Mouse (Mus musculus): ENCODE measurements at regions not wholly inside any gene's neighbourhood (a gene's known extent, or its start where the extent isn't known, plus 50 kb on each side); places are given as distances from the start of the nearest gene placed in this dataset.

DNA sequence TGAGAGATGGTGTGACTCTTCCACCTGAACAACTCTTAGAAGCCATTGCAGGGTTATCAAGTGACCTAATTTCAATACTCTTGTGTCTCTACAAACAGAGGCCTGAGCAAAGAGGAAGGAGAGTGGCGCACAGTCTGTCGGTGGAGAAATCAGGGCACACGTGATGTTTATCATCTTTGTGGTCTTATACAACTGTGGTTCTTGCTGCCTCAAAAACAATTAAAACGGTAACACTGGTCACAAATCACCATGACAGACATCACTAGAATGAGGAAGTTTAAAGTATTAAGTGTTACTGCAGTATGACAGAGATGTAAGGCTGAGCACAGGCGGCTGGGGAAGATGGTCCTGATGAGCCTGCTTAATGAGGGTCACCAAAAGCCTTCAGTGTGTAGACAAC lies 73.6 kb downstream of the Sdc1 start:
- POLR2A ChIA-PET: interaction anchor here in 1 of 4 experiments (0.8 to 1.5 kb wide), 2 partner anchors 10 to 54 kb away, joined by 3 to 4 read pairs; no protein-coding TSS in a partner anchor

GRCm38 (mm10) chr12:8845443-8845842 lies 74.3 kb downstream of the Sdc1 start:
- ChIA-PET POLR2A (interaction anchor here in 1 of 4 experiments (1.5 kb wide), 1 partner anchor 9 kb away, joined by 4 read pairs; no protein-coding TSS in a partner anchor), CTCF (interaction anchor here in 2 of 4 experiments (0.7 kb wide), 2 partner anchors 85 to 347 kb away, joined by 3 to 4 read pairs; no protein-coding TSS in a partner anchor)

More for the DNA sequence above, 73.6 kb downstream of the Sdc1 start:
- CTCF ChIA-PET: no interaction called here

DNA sequence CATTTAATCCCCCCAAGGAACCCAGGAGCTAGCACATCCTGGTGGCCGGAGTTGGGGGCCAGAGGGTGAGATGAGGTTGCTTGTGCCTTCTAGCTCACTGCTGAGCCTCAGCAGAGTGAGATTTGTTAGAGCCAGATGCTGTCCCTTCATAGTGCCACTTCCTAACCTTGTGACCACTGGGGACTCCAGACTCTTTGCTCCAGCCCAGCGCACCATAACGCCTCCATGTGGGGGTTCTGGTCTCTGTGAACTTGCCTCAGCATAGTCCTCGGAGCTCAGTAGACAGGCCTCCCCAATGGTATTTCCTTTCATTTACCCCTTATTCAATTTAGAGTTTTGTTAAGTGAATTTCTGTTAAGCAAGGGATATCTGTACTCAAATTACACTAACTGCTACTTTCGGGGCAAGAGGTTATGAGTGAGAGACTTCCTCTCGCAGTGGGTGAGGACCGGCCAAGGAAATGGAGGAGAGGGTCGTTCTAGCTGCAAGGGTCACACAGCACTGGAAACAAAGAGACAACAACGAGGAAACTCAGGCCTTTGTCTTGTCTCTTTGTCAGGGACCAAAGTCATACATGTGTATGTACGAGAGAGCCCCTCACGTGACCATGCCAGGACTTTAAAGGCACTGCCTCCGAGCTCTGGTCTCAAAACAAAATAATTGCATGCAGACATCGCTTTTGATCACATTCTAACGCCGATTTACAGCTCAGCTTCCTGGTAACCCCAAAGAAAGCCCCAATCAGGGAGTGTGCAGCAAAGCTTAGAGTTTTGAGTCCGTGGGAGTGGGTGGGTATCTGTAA lies 74.8 kb upstream of the Laptm4a start:
- CTCF ChIA-PET: interaction anchor here in 3 of 4 experiments (0.5 to 1.1 kb wide), 3 partner anchors 11 to 76 kb away, joined by 3 to 4 read pairs (median 4); no protein-coding TSS in a partner anchor

DNA sequence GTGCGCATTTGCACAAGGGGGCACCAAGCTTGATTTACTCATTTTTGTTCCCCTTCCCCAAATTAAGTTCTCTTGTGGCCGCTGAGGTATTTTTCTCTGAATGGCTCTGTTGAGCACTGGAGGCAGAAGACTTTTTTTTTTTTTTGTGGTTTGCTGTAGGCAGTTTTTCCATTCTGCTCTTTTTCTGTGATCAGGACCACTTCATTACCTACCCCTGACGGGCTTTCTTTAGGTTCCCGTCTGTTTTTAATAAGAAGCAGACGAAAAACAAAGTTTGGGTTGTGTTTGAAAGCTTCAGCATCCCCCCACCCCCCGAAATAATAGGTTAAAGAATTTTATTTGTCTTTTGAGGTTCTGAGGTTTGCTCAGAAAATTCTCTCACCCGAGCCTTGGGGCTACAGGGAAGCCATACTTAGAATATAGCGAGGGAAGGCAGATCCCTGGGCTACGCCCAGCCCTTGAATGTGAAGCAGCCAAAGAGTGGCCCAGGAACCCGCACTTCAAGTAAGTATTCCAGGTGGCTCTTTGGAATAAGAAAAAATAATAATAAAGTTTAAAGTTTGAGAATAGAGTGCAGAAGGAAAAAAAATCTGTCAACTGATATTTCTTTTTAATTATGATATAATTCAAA lies 74.1 kb upstream of the Laptm4a start:
- CTCF ChIA-PET: interaction anchor here in 3 of 4 experiments (0.5 to 1.1 kb wide), 3 partner anchors 11 to 77 kb away, joined by 3 to 4 read pairs (median 4); no protein-coding TSS in a partner anchor

More for the DNA sequence above, 74.8 kb upstream of the Laptm4a start:
- POLR2A ChIA-PET: interaction anchor here in 3 of 4 experiments (0.9 to 1.1 kb wide), 4 partner anchors 10 to 23 kb away, joined by 3 to 4 read pairs (median 3); no protein-coding TSS in a partner anchor

GRCm38 (mm10) chr12:8847858-8848383 lies 73.5 kb upstream of the Laptm4a start:
- POLR2A ChIA-PET: interaction anchor here in 1 of 4 experiments (1.1 kb wide), 1 partner anchor 8 kb away, joined by 3 read pairs; no protein-coding TSS in a partner anchor
- CTCF ChIA-PET: no interaction called here

More for the DNA sequence above, 74.1 kb upstream of the Laptm4a start:
- POLR2A ChIA-PET: interaction anchor here in 2 of 4 experiments (1.1 kb wide), 2 partner anchors 9 to 11 kb away, joined by 3 to 4 read pairs; no protein-coding TSS in a partner anchor

DNA sequence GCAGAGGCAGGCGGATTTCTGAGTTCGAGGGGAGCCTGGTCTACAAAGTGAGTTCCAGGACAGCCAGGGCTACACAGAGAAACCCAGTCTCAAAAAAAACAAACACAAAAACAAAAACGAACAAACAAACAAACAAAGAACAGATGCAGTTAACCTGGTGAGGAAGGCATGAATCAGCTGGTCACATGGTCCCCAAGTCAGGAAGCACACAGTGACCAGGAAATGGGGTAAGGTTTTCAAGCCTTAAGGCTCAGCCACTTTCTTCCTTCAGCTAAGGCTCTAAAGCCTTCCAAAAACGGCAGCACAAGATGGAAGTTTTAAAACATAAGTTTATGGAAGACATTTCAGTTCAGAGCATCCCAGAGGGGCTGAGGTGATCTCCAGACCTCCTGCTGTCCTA lies 67.6 kb upstream of the Laptm4a start:
- CTCF ChIA-PET: no interaction called here
- POLR2A ChIA-PET: interaction anchor here in 1 of 4 experiments (0.9 to 1.8 kb wide), 2 partner anchors 9 to 15 kb away, joined by 4 to 5 read pairs; no protein-coding TSS in a partner anchor

DNA sequence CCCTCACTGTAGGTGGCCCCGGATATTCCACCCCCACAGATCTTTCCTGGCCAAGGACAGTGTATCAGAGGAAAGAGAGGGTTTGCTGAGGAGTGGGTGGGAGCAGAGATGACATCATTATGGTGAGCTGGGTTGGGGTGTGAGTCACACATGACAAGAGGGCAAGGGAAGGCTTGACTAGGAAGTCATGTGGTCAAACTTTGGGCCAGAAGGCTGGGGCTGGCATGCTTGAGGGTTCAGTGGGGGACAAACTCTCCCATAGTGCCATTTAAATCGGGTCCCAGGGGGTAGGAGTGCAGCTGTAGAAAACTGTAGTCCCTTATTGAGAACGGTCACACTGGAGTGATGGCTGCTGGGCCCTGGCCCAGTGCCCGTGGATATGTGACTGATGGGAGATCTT lies 67.1 kb upstream of the Laptm4a start:
- ChIA-PET POLR2A (interaction anchor here in 1 of 4 experiments (0.9 to 1.8 kb wide), 2 partner anchors 10 to 14 kb away, joined by 4 to 5 read pairs; no protein-coding TSS in a partner anchor), CTCF (interaction anchor here in 1 of 4 experiments (0.7 kb wide), 1 partner anchor 591 kb away, joined by 8 read pairs; no protein-coding TSS in a partner anchor)

- ChIA-PET CTCF (interaction anchor here in 1 of 4 experiments (0.7 kb wide), 1 partner anchor 590 kb away, joined by 8 read pairs; no protein-coding TSS in a partner anchor), POLR2A (interaction anchor here in 1 of 4 experiments (0.9 to 1.8 kb wide), 2 partner anchors 10 to 13 kb away, joined by 4 to 5 read pairs; no protein-coding TSS in a partner anchor)
Measured at GRCm38 (mm10) chr12:8855119-8855518, 66.3 kb upstream of the Laptm4a start.

DNA sequence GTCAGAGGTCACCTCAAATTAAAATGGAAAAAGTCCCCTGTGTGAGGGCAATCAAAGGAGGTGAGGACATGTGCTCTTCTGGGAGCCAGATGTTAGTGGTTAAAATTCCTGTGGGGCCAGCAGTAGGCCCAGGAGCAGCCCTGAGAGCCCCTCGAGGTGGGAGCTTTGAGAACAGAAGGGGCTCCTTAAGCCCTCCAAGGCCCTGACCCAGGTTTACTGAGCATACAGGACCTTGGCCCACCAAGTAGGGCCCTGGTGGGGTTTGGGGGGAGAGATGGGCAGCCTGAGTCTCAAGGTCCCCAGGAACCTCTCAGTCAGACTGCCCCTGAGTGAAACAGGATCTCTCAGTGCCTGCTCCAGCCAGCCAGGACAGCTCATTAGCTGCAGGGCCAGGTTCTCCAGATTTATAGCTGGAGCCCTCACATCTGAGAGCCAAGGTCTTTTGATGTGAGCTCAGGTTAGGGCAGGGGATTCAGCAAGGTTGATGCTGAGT lies 65.4 kb upstream of the Laptm4a start:
- CTCF ChIA-PET: interaction anchor here in 2 of 4 experiments (0.7 to 1.5 kb wide), 3 partner anchors 12 to 85 kb away, joined by 3 to 4 read pairs (median 4); partner anchors contain the start of gene Sdc1 (in 1 of the 2)
- POLR2A ChIA-PET: interaction anchor here in 2 of 4 experiments (0.9 to 2.2 kb wide), 4 partner anchors 9 to 356 kb away, joined by 3 to 6 read pairs (median 4); partner anchors contain the start of genes Rhob (in 1 of the 2) and Sdc1 (in 1 of the 2)

GRCm38 (mm10) chr12:8857308-8857707 lies 64.2 kb upstream of the Laptm4a start:
- ChIA-PET CTCF (interaction anchor here in 1 of 4 experiments (1.2 to 1.5 kb wide), 3 partner anchors 10 to 83 kb away, joined by 3 to 4 read pairs (median 4); no protein-coding TSS in a partner anchor), POLR2A (interaction anchor here in 3 of 4 experiments (0.9 to 2.2 kb wide), 7 partner anchors 11 to 357 kb away, joined by 3 to 11 read pairs (median 4); partner anchors contain the start of genes Rhob (in 1 of the 3) and Sdc1 (in 1 of the 3))

- ChIA-PET POLR2A (interaction anchor here in 3 of 4 experiments (0.6 to 2.2 kb wide), 7 partner anchors 10 to 172 kb away, joined by 3 to 11 read pairs (median 4); no protein-coding TSS in a partner anchor), CTCF (interaction anchor here in 1 of 4 experiments (0.5 kb wide), 1 partner anchor 96 kb away, joined by 3 read pairs; no protein-coding TSS in a partner anchor)
Measured at GRCm38 (mm10) chr12:8858748-8859147, 62.7 kb upstream of the Laptm4a start.

- ChIA-PET CTCF (no interaction called here), POLR2A (interaction anchor here in 3 of 4 experiments (0.6 to 2.2 kb wide), 5 partner anchors 9 to 171 kb away, joined by 3 to 11 read pairs (median 4); no protein-coding TSS in a partner anchor)
Measured at GRCm38 (mm10) chr12:8859588-8859987, 61.9 kb upstream of the Laptm4a start.

DNA sequence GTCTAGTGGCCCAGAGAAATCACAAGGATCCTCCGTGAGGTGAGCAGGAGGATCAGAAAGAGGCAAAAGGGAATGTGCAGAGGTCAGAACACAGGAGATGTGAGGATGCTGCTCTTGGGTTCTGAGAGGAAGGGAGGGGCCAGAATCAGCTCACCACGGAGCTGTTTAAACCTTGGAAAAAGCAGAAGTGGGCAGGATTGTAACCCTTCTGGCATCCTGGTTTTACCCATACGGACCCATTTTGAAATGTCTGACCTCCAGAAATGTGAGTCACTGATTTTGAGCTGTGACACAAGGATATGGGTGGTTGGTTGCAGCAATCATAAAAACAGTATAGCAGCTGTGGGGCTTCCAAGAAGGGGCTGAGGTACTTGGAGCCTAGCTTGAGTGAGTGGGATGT lies 56.6 kb upstream of the Laptm4a start:
- POLR2A ChIA-PET: interaction anchor here in 3 of 4 experiments (0.6 to 1.6 kb wide), 3 partner anchors 14 to 92 kb away, joined by 3 read pairs; no protein-coding TSS in a partner anchor
- CTCF ChIA-PET: interaction anchor here in 2 of 4 experiments (0.7 to 0.8 kb wide), 2 partner anchors 16 to 94 kb away, joined by 3 read pairs; partner anchors contain the start of gene Sdc1 (in 1 of the 2)

GRCm38 (mm10) chr12:8865250-8865649 lies 56.2 kb upstream of the Laptm4a start:
- ChIA-PET POLR2A (interaction anchor here in 1 of 4 experiments (1.1 to 1.6 kb wide), 2 partner anchors 27 to 93 kb away, joined by 3 to 4 read pairs; no protein-coding TSS in a partner anchor), CTCF (interaction anchor here in 1 of 4 experiments (0.8 kb wide), 1 partner anchor 16 kb away, joined by 3 read pairs; no protein-coding TSS in a partner anchor)

DNA sequence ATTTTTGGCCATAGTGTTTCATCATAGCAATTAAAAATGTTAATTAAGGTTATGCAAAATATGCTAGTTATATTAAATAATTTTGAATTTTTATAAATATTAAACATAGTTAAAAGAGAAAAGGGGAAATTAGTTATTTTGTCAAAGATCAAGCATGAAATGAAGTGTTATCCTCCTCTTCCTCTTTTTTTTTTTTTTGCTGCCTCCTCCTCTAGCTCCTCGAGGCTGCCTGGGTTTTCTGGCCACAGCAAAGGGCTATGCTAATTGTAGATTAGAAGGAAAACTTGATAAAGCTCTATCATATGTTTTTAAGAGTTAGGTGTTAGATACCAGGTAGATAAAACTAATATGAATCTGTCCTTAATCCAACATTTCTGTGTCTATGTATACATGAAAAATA lies 54.4 kb upstream of the Laptm4a start:
- POLR2A ChIA-PET: no interaction called here

GRCm38 (mm10) chr12:8868690-8869089 lies 52.8 kb upstream of the Laptm4a start:
- POLR2A ChIA-PET: interaction anchor here (0.8 to 2.5 kb wide), 23 partner anchors 9 to 369 kb away, joined by 3 to 11 read pairs (median 5); partner anchors contain the start of genes Sdc1 (in 2 of the 4), Laptm4a (in 1 of the 4), Rhob (in 1 of the 4) and Ttc32 (in 1 of the 4)
- CTCF ChIA-PET: interaction anchor here in 2 of 4 experiments (0.6 to 1.3 kb wide), 4 partner anchors 12 to 131 kb away, joined by 3 to 6 read pairs (median 4); no protein-coding TSS in a partner anchor

More for the DNA sequence above, 54.4 kb upstream of the Laptm4a start:
- CTCF ChIA-PET: no interaction called here

DNA sequence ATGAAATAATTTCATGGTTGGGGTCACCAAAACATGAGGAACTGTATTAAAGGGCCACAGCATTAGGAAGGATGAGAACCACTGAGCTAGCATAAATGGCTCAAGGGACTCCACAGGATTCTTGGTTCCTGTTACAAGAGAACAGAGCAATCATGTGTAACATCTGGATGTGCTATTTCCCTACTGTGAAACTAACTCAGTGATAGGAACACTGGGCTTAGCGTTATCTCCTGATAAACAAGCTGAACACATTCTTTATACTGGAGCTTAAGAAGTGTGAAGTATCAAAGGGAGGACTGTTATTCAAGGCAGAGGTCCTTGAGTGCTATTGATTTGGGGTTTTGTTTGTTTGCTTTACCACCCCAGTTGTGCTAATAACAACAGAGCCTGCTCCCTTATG lies 52.3 kb upstream of the Laptm4a start:
- CTCF ChIA-PET: interaction anchor here in 2 of 4 experiments (0.6 to 0.9 kb wide), 4 partner anchors 19 to 130 kb away, joined by 3 to 6 read pairs (median 3); no protein-coding TSS in a partner anchor
- POLR2A ChIA-PET: interaction anchor here (0.5 to 2.5 kb wide), 23 partner anchors 9 to 520 kb away, joined by 3 to 11 read pairs (median 5); partner anchors contain the start of genes Sdc1 (in 2 of the 4), Laptm4a (in 1 of the 4), Rhob (in 1 of the 4) and Ttc32 (in 1 of the 4)

All from embryonic stem cell, embryonic (primary cell).